Mouse (Mus musculus) midbrain, embryonic 10.5 days (tissue): ENCODE measurements around the gene Cfap61. TPM values are rescaled to one million over a fixed set of nuclear protein-coding genes. Genes with fewer than 3 reads are reported as not detected.

Experiments
- polyA plus RNA-seq: library from polyadenylated mRNA; unstranded; fragments of >200 nt; fragmentation: Nextera tagmentation; extraction: Ambion mirVana; gene quantifications from 2 replicates; pipeline ENCODE4 v1.2.1, GENCODE M21; 2016

The Cfap61 gene
- polyA plus RNA-seq, 1 experiment from 2014 or later: 0.75 TPM

Other genes starting within 250 kb of the Cfap61 start
- 150 and 151 TPM in 2 replicates for gene Naa20, start 32.7 kb upstream of the Cfap61 start, polyA plus RNA-seq
- 34.7 and 38.7 TPM in 2 replicates for gene Crnkl1, start 230 bp downstream of the Cfap61 start, polyA plus RNA-seq